Mouse (Mus musculus): ENCODE results near the gene Pde11a.
A peak's percentile ranks its signal among the peaks of the same experiment; 100 is the strongest.

Gene Pde11a

DNA sequence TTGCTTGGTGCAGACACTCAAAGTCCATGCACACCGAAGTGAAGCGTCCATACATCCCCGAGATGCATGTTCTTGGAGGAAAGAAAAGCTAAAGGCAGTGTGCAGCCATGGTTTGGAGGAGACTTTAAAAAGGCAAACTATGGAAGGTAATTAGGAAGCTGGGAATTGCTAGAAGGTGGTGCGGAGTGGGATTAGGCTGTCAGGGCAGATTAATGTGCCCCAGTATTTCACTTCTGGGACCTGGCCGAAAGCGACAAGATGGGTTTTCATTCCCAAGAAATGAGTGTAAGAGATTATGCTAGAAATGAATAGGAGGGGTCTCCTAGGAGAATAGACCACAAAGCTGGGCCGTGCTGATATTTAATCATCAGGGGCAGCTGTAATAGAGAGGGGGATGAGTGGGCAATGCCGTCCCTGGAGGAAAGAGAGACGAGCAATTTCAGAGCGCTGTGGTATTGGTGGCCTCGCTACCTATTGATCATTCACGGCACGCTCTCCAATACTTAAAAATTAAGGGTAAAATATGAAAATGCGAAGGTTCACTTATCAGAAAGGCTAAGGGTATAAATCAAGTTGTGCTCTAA is 284.7 kb downstream of the Pde11a start:
- no peak for DNase-seq (ENCODE audit: low spot score)

DNA sequence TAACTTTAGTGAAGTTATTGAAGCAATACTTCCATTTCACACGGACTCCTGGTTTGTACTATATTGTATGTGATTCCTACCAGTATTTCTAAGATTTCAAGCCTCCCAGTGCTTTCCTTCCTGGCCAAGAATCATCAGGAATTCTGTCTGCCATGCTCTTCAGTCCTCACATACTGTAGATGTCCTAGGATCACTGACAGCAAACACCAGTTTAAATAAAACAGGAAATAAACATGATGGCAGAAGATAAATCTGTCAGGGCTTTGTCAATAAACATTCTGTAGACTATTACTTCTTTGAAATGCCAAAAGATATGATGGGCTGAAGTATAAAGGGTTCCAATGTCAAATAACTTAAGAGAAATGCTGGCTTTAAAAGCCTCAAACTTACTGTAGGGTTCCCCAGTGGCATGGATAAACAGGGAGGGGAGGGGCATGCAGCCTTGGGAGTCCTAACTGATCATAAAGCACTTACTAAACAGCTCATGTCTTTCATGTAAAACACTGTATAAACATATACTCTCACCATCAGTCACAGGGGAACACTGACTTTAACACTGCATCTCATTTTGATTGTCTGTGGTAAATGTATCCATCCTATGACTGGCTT is 285.6 kb downstream of the Pde11a start:
- DNase-seq (ENCODE audit: low spot score) = no peak

DNA sequence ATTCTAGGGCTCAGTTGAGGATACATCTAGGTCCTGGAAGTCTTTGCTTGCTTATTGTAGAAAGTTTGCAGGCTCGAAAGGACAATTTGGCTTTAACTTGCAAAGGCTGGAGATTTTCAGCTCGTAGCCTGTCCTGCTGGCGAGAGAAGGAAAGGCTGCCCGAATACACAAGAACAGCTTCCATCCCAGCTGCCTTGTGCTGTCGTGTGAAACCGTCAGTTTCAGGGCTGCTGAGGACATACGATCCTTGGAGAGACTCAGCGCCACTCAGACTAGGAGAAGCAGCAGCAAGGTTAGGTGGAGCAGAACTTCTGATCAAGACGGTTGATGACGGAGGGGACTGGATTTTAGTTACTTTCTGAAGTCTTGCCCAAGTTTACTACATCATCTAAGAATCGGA is 287.2 kb downstream of the Pde11a start:
- no peak for DNase-seq (ENCODE audit: low spot score)

DNA sequence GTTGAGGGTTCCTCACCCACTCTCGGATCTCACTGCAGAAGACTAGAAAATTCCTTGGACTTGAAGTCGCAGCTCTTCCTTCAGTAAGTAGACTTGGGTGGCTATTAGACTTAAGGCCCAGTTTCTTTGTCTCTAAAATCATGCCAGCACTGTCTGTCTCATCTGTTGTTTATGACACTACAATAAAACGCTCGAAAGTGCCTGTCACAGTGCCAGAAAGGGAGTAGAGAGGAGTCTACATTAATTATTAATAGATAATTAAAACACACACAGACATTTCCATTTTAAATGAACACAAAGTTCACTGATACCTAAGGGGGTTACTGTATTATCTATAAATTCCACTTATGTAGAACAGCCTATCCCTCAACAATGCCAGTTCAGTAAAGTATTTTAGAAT is 287.7 kb downstream of the Pde11a start:
- no peak for DNase-seq (ENCODE audit: low spot score)

DNA sequence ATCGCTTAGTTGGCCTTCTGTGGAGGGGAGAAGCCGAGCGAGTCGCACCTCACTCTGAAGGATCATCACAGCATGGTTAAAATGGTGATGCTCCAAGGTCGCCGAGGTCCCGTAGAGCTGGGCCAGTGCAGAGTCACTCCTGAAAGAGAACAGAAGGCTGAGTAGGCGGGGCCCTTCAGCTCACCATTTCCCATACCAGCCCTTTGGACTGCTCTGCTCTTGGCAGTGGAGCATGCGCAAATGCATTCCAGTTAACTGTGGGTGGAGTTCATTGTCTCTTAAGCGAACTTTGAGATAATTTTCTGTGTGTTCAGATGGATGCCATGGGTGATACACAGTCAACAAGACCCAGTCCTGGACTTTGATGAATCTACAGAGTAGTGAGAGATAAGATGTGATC is 288.5 kb downstream of the Pde11a start:
- no peak for DNase-seq (ENCODE audit: low spot score)

DNA sequence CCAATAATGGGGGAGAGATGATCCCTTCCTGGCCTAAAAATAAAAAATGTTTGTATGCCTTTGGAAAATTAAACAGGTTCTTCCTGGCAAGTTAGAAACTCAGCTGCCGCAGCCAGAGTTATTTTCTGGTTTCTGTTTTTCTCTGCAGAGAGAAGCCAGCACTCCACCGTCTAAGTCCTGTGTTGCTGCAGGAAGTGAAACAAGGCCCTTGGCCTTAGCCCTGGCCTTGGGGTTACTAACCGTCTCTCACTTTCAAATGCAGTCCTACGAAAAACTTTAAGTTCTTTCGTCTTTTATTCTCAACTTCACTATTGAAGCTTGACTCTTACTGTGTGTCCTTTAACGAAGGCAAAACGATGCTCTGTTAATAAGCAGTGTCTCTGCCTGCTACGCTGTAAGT is 289.0 kb downstream of the Pde11a start:
- no peak for DNase-seq (ENCODE audit: low spot score)

DNA sequence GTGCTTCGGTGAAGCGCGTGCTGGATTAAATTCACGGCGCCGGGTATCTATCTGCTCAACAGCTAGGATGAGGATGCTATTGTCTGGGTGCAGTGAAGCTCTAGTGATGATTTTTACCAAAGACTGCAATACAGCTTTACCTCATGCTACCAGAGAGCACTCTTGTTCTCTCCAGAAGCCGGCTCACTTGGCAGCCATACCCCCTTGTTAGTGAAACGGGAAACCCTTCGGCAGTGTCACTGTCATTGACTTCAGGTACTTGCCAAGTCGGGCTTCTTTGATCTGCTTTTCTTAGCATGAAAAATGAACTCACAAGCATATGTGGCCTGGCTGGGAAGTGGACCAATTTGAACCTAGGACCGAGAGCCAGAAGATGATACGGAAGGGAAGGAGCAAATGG is 290.8 kb downstream of the Pde11a start:
- no peak for DNase-seq (ENCODE audit: low spot score)

DNA sequence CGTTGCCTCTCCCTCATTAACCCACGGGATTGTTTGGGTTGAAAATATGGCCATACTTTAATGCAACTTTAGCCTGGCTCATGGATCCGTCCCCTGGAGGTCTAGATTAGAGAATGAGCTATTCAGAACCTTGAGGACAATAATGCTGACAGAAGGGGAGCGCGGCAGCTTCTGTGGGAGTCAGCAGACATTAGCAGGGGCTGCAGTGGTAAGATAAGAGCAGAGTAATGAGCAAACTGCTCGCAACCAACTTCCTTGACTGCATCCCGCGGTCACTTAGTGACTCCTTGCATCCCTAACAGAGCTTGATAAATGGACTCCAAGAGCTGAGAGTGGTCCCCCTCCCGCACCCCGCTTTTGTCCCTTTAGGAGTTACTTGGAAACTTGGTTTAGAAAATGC is 296.4 kb downstream of the Pde11a start:
- no peak for DNase-seq (ENCODE audit: low spot score)

DNA sequence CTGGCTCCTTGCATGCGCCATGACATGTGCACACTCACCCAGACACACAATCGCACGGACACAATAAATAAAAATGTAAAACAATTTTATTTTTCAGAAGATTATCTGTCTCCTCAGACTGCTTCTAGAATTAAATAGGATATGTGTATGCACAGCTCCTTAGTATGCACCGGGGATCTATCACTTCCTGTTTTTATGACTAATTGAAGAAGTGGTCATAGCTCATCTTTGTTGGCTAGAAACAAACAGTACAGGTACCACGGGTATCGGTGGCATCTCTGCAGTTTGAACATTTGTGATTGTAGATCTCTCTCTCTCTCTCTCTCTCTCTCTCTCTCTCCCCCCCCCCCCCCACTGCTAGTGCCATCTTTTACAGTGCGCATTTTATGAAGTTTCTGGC is 298.5 kb downstream of the Pde11a start:
- DNase-seq (ENCODE audit: low spot score) = no peak

DNA sequence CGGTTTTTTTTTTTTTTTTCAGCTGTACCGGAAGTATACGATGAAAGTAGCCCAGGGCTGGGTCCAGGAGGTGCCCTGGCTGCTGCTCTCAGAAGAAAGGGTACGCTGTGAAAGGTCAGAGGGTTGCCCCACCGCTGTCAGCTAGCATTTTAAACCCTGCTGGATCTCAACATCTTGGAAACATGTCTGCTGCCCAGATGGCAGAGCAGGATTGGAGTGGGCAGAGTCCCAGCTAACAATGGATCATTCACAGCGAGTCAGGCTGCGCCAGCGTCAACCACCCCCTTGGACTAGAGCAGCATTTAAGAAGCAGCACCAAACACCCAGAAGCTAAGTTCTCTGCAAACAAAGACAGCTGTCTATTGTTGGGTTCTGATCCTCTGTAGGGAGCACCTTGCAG is 308.5 kb downstream of the Pde11a start:
- DNase-seq (ENCODE audit: low spot score) = peak; percentile 36

DNA sequence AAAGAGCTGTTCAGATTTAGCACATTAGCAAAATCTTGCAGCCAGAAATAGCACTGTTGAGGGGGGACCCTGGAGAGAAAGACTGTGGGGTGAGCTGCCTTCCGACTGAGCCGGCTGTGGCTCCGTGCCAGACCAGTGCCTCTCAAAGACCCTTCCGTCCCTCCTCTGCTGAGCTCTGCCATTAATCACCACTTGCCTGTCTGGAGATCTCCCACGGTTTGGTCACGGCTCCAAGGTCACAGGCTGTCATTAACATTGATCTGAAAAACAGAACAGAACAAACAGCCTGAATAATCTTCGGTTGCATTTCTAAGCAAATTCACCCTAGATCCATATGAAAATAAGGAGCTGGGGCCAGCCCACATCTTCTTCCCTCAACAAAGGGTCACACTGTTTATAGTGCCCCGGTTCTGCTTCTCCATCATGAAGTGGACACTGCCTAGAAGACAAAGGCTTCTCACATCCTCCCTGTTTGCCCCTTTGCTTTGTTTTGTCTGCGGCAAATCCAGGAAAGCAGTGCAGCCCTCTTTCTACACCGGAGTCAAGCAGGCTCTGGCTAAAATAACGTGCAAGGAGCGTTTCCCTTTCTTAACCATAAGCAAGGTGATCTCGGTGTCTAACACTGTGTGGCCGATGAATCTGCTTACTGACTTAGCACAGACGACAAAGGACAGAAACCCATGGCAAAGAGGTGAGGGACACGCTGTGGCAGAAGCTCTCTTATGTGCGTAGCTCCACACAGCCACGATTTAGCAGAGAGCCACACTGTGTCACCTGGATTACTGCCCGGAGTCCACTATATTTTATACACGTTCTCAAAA is 309.3 kb downstream of the Pde11a start:
- DNase-seq (ENCODE audit: low spot score) = peak; percentile 34

DNA sequence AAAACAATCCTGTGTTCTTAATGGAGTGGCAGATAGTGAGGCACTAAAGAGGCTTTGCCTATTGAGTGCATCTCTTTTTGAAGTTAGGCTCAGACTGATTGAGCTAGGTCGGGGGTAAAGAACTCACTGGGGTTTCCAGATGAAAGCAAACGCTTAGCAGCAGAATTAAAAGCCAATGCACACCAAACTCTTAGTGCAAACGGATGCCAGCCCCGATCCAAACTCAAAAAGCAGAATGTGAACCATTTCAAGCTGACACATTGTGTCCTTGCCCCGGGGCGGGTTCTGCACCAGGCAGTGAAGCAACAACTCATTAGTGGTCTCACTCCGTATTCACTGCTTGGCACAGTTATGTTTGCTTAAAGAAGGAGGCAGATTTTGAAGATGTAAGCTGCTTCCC is 321.7 kb downstream of the Pde11a start:
- DNase-seq (ENCODE audit: low spot score) = no peak

DNA sequence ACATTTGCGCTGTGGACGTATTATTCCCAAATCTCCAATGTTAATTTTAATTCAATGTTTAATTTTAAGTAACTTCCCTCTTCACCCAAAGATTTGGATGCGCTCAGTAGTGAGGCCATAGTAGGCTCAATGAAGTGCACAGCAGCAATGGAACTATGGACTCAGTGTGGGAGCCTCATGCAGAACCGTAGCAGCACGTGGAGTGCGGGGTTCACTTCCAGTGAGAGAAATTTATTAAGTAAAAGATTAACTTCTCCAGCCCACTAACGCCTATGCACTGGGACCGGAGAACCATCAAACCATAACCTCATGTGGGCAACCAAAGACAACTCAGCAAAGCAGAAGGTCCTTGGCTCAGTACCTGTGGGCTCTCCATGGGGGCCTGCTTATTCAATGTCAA is 322.4 kb downstream of the Pde11a start:
- DNase-seq (ENCODE audit: low spot score) = no peak

DNA sequence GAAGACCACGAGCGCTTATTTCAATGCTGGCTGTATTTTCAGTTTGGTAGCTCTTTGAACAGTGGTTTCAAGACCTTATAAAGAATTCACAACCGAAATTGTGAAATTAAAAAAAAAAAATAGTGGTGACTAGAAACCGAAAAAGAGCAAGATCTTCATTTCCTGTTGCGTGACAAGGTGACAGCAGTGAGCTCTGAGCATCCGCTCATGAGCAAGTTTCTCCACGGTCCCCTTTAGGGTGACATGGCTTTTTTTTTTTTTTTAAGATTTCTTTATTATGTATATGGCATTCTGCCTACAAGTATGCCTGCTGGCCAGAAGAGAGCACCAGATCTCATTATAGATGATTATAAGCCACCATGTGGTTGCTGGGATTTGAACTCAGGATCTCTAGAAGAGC is 323.1 kb downstream of the Pde11a start:
- DNase-seq (ENCODE audit: low spot score) = no peak

DNA sequence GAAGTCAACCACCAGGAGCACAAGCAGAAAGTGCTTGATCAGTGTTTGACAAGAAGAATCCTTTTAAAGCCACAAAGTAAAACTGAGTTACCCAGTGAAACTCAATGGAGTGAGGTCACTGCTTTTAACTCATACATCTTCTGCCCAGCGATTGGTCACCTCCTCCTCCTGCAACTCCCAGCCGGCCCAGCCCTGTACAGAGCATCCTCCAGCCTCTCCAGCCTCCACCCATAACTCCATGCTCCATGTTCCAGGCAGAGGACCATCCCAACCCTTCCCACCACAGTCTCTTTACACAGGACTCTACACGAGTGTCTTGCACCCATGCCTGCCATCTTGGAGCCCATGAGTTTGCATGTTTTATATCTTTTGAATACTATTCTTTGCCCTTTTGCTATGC is 323.9 kb downstream of the Pde11a start:
- DNase-seq (ENCODE audit: low spot score) = no peak

DNA sequence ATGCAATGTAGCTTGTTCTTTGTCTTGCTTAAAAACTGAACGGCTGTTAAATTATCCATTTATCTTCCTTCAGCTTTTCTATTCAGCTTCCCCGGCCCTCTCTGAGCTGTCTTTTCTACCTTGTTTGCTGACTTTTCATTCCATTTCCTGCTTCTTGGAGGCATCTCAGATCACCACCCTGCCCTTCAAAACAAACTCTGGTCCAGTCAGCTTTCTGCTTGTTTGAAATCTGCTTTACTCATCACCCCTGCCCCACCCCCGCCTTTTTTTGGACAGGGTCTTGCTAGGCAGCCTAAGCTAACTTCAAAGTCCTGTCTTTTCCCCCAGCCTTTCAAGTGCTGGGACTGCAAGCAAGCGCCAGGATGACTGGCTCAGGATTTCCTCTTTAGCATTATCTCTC is 332.4 kb downstream of the Pde11a start:
- DNase-seq (ENCODE audit: low spot score) = no peak

DNA sequence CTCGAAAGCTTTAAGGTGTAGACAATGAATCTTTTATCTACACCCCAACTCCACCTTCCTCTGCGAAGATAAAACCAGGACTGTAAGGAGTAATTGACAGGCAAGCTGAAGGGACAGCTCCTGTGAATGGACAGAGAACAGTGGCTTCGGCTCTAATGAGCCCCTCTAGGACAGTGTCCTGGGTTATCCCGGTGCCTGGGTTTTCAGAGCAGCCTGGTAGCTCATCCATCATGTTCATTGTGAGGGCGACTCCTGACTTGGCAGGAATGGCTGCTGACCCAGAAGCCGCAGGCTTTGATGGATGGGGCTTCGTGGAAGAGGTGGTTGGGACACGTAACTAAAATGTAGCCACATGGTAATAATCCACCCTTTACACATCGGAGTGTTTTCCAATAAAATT is 335.7 kb downstream of the Pde11a start:
- no peak for DNase-seq (ENCODE audit: low spot score)

DNA sequence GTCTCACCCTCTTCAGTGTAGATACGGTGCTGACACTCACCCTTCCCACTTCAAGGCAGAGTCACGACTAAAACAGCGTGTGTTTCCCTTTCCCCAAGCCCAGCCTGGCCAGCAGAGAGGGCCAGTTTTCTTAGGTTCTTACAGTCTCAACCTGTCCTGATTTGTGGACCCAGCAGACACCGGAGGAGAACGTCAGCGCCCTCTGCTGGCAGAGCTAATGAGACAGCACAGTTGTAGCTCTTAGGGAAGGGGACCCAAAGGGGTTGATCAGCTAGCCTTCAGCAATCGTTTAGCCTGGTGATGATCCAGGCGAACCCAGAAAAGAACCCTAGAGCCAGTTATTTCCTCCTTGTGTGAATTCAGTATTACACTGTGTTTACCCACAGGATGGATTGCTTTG is 337.2 kb downstream of the Pde11a start:
- DNase-seq (ENCODE audit: low spot score) = peak; percentile 52

DNA sequence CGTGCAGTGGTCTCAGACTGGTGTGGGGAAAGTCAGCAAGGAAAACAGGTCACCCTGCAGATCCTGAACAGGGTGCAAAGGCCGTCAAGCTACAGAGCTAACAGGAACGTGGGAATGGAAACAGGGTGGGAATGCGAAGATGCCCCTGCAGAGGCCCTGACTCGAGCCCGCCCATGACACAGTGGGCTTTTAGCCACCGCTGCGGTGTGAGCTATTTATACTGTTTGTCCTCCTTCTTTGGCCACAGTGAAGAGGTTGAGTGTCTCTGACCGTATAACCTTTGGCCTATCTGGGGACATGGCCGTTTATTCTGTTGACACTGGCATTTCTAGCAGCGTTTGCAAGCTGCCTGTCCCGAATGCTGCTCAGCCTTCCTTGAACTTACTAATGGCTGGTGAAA is 338.9 kb downstream of the Pde11a start:
- no peak for DNase-seq (ENCODE audit: low spot score)

DNA sequence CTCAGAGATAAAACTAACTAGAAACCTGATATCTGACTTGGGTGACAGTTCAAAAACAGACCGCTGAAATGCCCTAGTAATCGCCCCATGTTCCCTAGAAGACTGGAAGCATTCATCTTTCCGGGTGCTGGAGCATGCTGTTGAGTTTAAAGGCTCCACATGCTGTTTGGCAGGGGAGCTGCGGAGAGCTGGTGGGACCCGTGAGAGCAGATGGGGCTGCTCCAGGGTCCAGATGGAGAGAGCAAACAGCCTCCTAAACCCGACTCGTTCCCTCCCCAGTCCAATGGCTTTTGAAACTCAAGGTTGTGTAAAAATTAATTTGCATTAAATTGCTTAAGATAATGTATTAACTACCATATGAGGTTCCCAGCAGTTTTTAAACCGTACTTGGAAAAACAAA is 339.9 kb downstream of the Pde11a start:
- no peak for DNase-seq (ENCODE audit: low spot score)

DNA sequence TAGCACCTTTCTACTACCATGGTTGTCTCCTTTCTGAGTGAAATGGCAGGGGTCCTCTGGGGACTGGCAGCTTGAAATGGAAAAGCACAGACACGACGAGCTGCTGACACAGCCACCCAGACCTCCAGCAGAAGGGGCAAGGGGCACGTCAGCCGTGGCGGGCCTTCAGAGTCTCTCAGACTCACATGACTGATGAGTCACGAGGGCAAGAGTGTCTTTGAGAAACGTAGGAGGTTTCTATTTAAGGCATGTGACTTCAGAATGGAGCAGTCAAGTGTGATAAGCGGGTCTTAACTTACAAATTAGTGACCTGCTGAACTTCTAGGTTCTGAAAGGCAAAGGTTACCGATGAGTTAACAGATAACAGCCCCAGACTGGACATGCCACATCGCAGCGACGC is 340.8 kb downstream of the Pde11a start:
- peak; percentile 16 for DNase-seq (ENCODE audit: low spot score)

DNA sequence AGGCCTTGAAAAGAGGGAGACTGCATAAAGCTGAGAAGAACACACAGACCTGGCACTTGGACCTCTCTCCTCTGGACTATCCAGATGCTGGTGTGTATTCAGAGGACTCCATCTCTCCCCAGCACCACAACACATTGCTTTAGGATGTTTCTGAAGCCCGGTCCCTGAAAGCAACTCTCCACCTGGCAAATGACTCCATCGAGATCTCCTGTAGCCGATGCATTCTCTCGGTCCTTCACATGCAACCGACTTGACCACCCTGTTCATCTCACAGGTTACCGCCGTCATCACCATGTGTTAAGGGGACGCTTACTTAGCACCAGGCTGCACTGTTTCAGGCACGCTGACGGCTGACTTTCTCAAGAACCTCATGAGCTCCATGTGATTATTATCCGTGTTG is 343.7 kb downstream of the Pde11a start:
- DNase-seq (ENCODE audit: low spot score) = no peak

DNA sequence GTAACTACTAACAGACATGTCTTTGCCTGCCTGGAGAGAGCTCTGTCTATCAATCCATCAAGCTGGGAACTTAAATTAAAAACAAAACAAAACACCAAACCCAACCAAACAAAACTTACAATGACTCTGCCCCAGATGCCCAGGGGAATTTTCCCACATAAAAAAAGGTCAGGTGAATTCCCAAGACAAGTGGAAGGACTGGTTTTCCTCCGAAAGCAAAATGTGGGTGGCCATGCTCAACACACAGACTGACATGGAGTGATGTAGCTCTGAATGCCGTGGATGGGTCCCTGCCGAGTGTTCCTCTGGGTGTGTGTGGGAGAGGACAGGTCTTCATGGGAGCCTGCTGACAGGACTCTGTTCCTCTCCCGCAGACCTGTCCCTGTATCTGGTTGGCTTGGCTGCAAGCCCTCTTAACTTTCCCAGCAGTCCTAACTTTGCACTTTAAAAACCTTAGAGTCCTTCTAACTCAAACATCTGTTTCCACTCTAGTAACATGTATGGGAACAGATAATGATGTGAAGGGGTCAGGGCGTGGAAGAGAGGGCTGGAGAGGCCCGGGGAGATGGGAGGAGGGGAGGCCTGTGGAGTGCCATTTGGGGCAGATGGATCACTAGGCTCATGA is 346.9 kb downstream of the Pde11a start:
- DNase-seq (ENCODE audit: low spot score) = no peak

Data from MN1 (cell line).